30 mouse cellular contexts compared by ENCODE assay signal in the genomic region with DNA sequence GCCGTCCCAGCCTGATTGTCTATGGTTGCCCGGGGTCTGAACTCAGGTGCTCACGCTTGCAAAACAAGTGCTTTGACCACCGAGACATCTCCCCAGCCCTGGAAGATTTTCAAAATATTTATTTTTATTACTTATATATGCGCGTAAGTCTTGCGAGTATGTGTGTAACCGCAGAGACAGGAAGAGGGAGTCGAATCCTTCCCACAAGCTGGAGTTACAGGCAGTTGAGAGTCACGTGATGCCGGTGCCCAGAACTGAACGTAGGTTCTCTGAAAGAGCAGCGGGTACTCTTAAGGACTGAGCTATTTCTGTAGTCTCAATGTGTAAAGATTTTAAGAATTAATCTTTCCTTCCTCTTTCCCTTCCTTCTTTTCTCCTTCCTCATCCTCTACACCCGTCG. TPM values are rescaled to one million over a fixed set of nuclear protein-coding genes. Genes with fewer than 3 reads are reported as not detected.
A peak's percentile ranks its signal among the peaks of the same experiment; 100 is the strongest.
DNase-seq lines count a peak whose midpoint lies in the region; ATAC-seq and TF ChIP-seq lines count a peak whose summit lies in the region.
"Had no signal": no experiment of that assay in that cellular context is flagged by ENCODE, and none has a peak within 500 bp of the region (broad histone marks: within the 10 kb centered on the region; RNA-seq: fewer than 3 reads in every experiment).

No protein-coding gene starts in this region.

- peak; percentile 65; the same call in 1 of the 2 replicates for TF ChIP-seq POLR2A in testis, adult 2 months (IDR thresholded peaks at IDR 0.05; ENCODE audit: control insufficient read depth, low read depth, low read length)

- DNase-seq in testis, postnatal 14 days (ENCODE audit: low spot score) = no peak
- DNase-seq in R1 (ENCODE audit: low read depth, low spot score) = peak; percentile 28
- no peak for DNase-seq in layer of hippocampus, adult 8-10 months (ENCODE audit: low spot score in 2 of 2)
- DNase-seq: adrenal gland, postnatal 25 days; cerebellum, adult 2 months; cerebellum, postnatal 14 days; gastrocnemius, postnatal 10 days; heart, adult 18-20 months; heart, postnatal 14 days; kidney, adult 9 months; kidney, postnatal 14 days; liver; lung, adult 2 months; lung, postnatal 10 days; right cerebral cortex, postnatal 4 days had no signal

- peaks cover 2% of the 10 kb centered on the region for H3K4me1 ChIP-seq in testis, adult 2 months (ENCODE audit: control insufficient read depth, insufficient read depth, low read length)
- H3K4me1 ChIP-seq: forebrain, embryonic 12.5 days; midbrain, embryonic 12.5 days; neural tube, embryonic 13.5 days had no signal

- peak overlapping the region; percentile 69 for H3K4me3 ChIP-seq in testis, adult 2 months (ENCODE audit: control insufficient read depth, low read depth, low read length)
- H3K4me3 ChIP-seq: embryonic facial prominence, embryonic 10.5 days; embryonic facial prominence, embryonic 15.5 days; forebrain, embryonic 12.5 days; heart, embryonic 13.5 days; megakaryocyte, embryonic 14.5 days; midbrain, embryonic 12.5 days; myocyte; neural tube, embryonic 13.5 days had no signal

- no peak for TF ChIP-seq CTCF in testis, adult 2 months (IDR thresholded peaks at IDR 0.05; ENCODE audit: control insufficient read depth, insufficient read depth, insufficient replicate concordance, low read depth, low read length)

- ATAC-seq in hematopoietic stem cell, adult 5-6 weeks (replicated peaks in 1 of 2; ENCODE audit: insufficient read depth in 1 of 2, low FRiP score in 2 of 2, low TSS enrichment in 1 of 2, low read depth in 1 of 2, poor library complexity in 2 of 2, severe bottlenecking in 2 of 2) = peak; percentile 42 to 60; a peak in 3 of 4 replicates
- ATAC-seq in inflammation-experienced regulatory T-cells, adult 6 months = no peak
- ATAC-seq: hindbrain, embryonic 16.5 days; intestine, embryonic 16.5 days had no signal

- no peaks in the 10 kb centered on the region for H3K27me3 ChIP-seq in testis, adult 2 months (ENCODE audit: control insufficient read depth, insufficient read depth, low read length)
- H3K27me3 ChIP-seq: embryonic facial prominence, embryonic 15.5 days; forebrain, embryonic 12.5 days; heart, embryonic 13.5 days; megakaryocyte, embryonic 14.5 days; neural tube, embryonic 13.5 days had no signal

- H3K36me3 ChIP-seq in testis, adult 2 months (ENCODE audit: control insufficient read depth, insufficient read depth, low read length) = no peaks in the 10 kb centered on the region
- H3K36me3 ChIP-seq: embryonic facial prominence, embryonic 10.5 days; embryonic facial prominence, embryonic 15.5 days; forebrain, embryonic 12.5 days; heart, embryonic 13.5 days; midbrain, embryonic 12.5 days; neural tube, embryonic 13.5 days had no signal

- H3K27ac ChIP-seq in testis, adult 2 months (ENCODE audit: control insufficient read depth, insufficient read depth, low read depth, low read length) = peak overlapping the region; percentile 41
- H3K27ac ChIP-seq: embryonic facial prominence, embryonic 10.5 days; embryonic facial prominence, embryonic 15.5 days; forebrain, embryonic 12.5 days; heart, embryonic 13.5 days; liver, embryonic 14.5 days; midbrain, embryonic 12.5 days; neural tube, embryonic 13.5 days; stomach, postnatal 0 days had no signal

RNA-seq across cellular contexts. Expression of gene Nxnl2, which starts 23.1 kb away (rescaled TPM):
- polyA plus RNA-seq in testis, adult 2 months (2012; rRNA removed) = 5.8 and 7.0 TPM in 2 replicates
- total RNA-seq in hematopoietic stem cell, adult 5-6 weeks (2017) = 0.10 and 1.4 TPM in 2 replicates
- under 1 TPM; 0.27 to 0.79 (median 0.55) TPM for total RNA-seq in layer of hippocampus, adult 8-10 months (2022)
- polyA plus RNA-seq in inflammation-experienced regulatory T-cells, adult 6 months (2017; shearing (Covaris generic)) = under 1 TPM in 1 of 3 experiments, not detected in 2; 0.69 TPM
- polyA plus RNA-seq: myocyte had no signal
